Mouse (Mus musculus): Measurements from ENCODE around the gene Vstm4. TPM values are rescaled to one million over a fixed set of nuclear protein-coding genes. Genes with fewer than 3 reads are reported as not detected.

Gene Vstm4
- total RNA-seq (2014; fragmentation: Nextera tagmentation): not detected in 2 replicates
- total RNA-seq (2017): not detected in 2 replicates

GRCm38 (mm10) chr14:32856681-32857328, at the start of gene Vstm4:
Gene Vstm4, plus strand, starts transcription at chr14:32856756.
- ATAC-seq (replicated peaks; ENCODE audit: low FRiP score, low TSS enrichment, poor library complexity, severe bottlenecking): no peak

GRCm38 (mm10) chr14:32810111-32810510, 46.4 kb upstream of the Vstm4 start:
- ATAC-seq (replicated peaks; ENCODE audit: low FRiP score, low TSS enrichment, poor library complexity, severe bottlenecking): no peak

GRCm38 (mm10) chr14:32812429-32812828, 44.1 kb upstream of the Vstm4 start:
- ATAC-seq (replicated peaks; ENCODE audit: low FRiP score, low TSS enrichment, poor library complexity, severe bottlenecking): no peak

DNA sequence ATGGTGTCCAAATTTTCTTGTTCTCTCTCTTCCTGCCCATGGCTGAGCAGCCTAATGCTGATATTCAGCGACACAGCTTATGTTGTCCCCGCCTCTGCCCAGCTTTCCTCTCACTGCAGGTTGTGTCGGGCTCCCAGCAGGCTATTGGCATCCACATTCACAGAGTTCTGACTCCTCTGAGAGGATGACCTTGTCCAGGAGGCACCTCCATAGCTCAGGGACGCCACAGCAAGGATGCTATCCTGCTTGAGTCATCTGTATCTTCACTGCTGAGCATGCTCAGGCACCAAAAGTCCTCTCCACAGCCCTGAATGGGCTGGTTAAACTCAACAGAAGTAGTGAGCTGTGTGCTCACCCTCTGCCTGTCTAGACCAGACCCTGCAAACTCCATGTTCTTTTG, 41.6 kb upstream of the Vstm4 start:
- ATAC-seq (replicated peaks; ENCODE audit: low FRiP score, low TSS enrichment, poor library complexity, severe bottlenecking): no peak

DNA sequence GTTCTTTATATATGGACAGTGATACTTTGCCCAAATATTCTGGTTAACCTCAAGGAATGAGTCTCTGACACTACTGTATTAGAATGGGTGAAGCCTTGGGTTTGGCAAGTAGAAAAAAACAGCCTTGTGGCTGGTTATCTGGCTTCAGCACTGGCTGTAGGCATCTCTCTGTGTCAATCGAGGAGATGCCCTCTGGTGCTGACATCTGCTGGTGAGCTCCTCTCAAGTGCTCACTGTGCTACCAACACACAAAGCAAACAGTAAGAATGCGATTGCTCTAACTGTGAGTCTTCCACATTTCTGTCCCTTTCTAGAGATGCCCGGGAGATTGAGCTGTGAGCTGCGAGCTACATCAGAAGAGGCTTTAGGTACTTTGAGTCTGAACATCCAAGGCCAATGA, 40.0 kb upstream of the Vstm4 start:
- no peak for ATAC-seq (replicated peaks; ENCODE audit: low FRiP score, low TSS enrichment, poor library complexity, severe bottlenecking)

GRCm38 (mm10) chr14:32817258-32817657, 39.3 kb upstream of the Vstm4 start:
- no peak for ATAC-seq (replicated peaks; ENCODE audit: low FRiP score, low TSS enrichment, poor library complexity, severe bottlenecking)

DNA sequence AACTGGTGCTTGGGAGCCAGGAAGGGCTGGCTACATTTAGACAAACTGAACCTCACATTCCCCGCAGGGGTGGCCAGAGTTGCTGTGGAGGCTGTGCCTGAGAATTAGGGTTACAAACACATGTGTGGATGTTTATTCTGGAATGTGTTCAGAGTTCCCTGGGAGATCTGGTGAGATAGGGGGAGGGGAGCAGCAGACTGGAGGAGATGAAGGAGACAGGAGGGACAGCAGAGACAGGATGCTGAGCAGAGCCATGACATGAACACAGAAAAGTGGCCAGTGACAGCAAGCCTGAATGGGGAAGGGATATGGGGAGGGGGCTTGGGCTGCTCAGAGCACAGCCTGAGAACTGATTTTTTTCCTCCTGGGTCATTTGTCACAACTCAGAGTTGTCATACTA, 37.3 kb upstream of the Vstm4 start:
- no peak for ATAC-seq (replicated peaks; ENCODE audit: low FRiP score, low TSS enrichment, poor library complexity, severe bottlenecking)

GRCm38 (mm10) chr14:32822812-32823211, 33.7 kb upstream of the Vstm4 start:
- no peak for ATAC-seq (replicated peaks; ENCODE audit: low FRiP score, low TSS enrichment, poor library complexity, severe bottlenecking)

- ATAC-seq (replicated peaks; ENCODE audit: low FRiP score, low TSS enrichment, poor library complexity, severe bottlenecking): no peak
Measured at GRCm38 (mm10) chr14:32823861-32824260, 32.7 kb upstream of the Vstm4 start.

DNA sequence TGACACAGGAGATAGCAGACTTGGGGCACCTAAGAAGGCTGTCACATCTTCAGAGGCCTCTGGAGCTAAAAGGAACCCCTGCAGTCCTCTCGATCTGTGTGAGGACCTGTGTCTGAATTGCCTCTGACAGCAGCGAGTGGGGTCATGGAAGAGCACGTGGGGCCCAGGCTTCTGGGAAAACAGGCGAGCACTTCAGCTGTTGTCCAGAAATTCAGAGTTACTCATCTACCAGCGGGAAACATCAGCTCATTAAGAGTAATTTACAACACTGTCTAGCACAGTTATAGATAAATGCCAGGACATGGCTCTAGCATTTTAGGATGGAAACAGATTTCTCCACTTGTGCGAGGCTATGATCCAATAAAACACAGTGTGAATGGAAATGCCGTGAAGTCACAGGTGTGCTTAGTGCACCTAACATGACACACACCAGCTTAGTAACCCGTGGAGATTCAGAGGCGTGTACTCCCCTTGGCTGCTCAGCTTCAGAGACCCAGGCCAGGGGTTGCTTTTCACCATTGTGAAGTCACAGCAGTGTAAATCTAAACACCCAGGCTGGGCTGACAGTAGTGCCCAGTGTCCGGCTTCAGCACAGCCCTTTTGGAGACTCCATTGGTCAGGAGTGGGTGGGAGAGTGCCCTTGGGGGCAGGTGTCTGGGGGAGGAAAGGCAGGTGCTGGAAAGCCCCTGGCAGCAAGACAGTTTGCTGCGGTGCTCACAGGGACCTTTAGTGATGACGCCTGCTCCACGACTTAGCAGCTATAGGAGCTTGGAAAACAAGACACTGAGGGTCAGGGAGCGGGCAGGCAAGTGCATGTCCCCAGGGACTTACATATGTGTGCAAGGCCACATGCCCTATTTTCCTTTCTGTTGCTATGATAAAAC, 32.0 kb upstream of the Vstm4 start:
- no peak for ATAC-seq (replicated peaks; ENCODE audit: low FRiP score, low TSS enrichment, poor library complexity, severe bottlenecking)

DNA sequence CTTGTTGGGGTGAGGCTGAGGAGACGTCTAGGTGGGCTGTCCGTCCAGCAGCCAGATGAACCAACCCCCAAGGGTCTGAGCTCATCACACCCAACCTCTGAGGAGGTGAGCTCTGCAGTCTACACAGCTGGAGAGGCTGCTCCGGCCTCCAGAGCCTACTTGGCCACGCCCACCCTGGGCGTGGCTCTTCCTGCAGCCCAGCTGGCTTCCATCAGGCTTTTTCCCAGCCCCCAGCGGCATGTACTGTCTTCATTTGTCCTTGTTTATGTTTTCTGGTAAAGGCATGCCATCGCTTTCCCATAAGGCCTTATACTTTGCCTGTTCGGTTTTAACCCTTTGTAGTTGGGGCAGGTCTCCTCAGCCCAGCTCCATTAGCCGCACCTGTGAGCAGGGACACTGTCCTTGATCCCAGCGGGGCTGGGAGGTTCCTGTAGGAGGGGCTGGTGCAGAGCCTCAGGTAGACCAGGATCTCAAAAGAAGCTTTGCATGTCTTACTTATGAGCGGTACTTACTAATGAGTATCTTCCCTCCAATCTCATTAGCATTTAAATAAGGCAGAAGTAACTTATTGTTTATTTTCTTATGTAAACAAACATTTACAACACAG, 31.0 kb upstream of the Vstm4 start:
- ATAC-seq (replicated peaks; ENCODE audit: low FRiP score, low TSS enrichment, poor library complexity, severe bottlenecking): no peak

- ATAC-seq (replicated peaks; ENCODE audit: low FRiP score, low TSS enrichment, poor library complexity, severe bottlenecking): no peak
Measured at GRCm38 (mm10) chr14:32827165-32827564, 29.4 kb upstream of the Vstm4 start.

DNA sequence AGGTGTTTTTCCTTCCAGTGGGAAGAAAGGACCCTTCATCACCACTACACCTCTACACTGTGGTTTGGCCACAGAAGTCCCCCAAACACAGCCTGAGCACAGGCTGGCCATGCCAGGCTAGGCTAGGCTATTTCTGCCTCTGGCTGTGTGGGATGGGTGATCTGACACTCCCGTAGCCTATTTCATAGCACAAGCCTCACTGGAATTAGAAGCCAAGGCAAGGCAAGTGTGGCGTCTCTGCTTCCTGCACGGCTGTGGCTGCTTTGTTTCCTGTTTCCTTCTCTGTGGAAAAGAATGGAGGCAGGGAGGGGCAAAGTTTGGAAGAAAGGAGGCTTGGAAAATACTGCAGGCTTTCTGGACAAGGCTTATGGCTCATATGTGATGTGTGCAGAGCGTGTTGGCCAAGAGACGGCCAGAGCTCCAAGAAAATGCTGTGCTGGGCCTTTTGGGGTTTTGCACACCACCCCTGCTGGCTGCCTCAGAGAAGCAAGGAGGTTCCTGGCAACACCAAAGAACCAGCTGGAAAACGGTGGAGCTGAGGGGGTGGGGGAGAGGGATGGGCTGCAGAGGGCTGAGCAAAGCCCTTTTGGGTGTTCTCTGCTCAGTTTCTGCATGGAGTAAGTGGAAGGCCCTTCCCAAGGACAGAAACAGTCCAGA, 28.4 kb upstream of the Vstm4 start:
- ATAC-seq (replicated peaks; ENCODE audit: low FRiP score, low TSS enrichment, poor library complexity, severe bottlenecking): no peak

GRCm38 (mm10) chr14:32833847-32834246, 22.7 kb upstream of the Vstm4 start, which contains the start of gene Fam170b:
Gene Fam170b, plus strand, starts transcription at chr14:32833962.
- no peak for ATAC-seq (replicated peaks; ENCODE audit: low FRiP score, low TSS enrichment, poor library complexity, severe bottlenecking)

- no peak for ATAC-seq (replicated peaks; ENCODE audit: low FRiP score, low TSS enrichment, poor library complexity, severe bottlenecking)
Measured at GRCm38 (mm10) chr14:32835181-32835580, 21.4 kb upstream of the Vstm4 start.

DNA sequence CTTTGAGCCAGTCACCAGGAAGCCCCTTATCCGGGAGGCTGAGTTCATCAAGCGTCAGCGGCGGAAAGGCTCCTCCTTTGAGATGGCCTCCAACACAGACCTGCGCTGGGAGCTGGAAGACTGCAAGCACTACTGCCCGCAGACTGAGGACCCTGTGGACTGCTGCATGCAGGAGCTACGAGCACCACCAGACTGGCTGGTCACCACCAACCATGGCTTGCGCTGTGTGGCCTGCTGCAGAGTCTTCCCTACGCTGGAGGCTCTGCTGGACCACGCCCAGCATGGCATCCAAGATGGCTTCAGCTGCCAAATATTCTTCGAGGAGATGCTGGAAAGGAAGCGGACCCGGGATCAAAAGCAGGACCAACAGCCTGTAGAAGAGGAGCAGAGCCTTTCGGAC, 21.0 kb upstream of the Vstm4 start:
- ATAC-seq (replicated peaks; ENCODE audit: low FRiP score, low TSS enrichment, poor library complexity, severe bottlenecking): no peak

GRCm38 (mm10) chr14:32836191-32836590, 20.4 kb upstream of the Vstm4 start:
- no peak for ATAC-seq (replicated peaks; ENCODE audit: low FRiP score, low TSS enrichment, poor library complexity, severe bottlenecking)

- ATAC-seq (replicated peaks; ENCODE audit: low FRiP score, low TSS enrichment, poor library complexity, severe bottlenecking): no peak
Measured at GRCm38 (mm10) chr14:32842052-32842451, 14.5 kb upstream of the Vstm4 start.

GRCm38 (mm10) chr14:32854059-32854458, 2.5 kb upstream of the Vstm4 start:
- ATAC-seq (replicated peaks; ENCODE audit: low FRiP score, low TSS enrichment, poor library complexity, severe bottlenecking): no peak

- ATAC-seq (replicated peaks; ENCODE audit: low FRiP score, low TSS enrichment, poor library complexity, severe bottlenecking): no peak
Measured at GRCm38 (mm10) chr14:32856246-32856645, 310 bp upstream of the Vstm4 start.

Data from megakaryocyte-erythroid progenitor cell, adult 5-6 weeks (primary cell).